In the genomic region with DNA sequence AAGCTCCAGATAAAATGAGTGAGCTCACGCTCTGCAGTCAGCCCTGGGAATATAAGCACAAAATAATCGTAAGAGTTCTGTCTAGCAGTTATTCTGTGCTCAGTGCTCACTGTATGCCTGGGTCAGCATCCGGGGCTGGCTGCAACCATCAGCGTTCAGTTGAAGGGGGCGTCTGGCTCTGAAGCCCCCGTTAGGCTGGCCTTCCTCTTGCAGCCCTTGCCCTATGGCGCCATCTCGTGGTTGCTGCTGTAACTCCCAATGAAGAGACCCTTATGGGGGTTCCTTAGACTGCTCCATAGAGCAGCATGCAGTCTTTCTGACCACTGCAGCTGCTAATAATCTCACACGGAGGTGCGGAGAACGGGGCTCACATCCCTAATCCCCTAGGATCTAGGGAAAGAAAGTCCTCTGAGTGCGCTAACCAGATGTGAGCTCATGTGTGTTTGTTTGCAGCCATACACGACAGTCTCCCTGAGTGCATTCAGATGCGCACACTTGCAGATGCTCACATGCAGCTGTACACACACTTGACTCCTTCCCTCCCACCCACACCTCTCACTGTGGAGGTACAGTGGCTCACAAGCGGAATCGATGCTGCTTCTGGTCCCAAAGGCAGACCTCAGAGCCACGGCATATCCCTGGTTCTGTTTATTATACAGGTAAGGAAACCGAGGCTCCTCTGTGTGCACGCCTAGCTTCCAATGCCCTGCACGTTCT, we compare ENCODE assay signal across 9 mouse cellular contexts. TPM values are rescaled to one million over a fixed set of nuclear protein-coding genes. Genes with fewer than 3 reads are reported as not detected.
DNase-seq lines count a peak whose midpoint lies in the region; ATAC-seq lines count a peak whose summit lies in the region.
"Had no signal": no experiment of that assay in that cellular context is flagged by ENCODE, and none has a peak within 500 bp of the region (broad histone marks: within the 10 kb centered on the region; RNA-seq: fewer than 3 reads in every experiment).

No protein-coding gene starts in this region.

- ATAC-seq in granulocyte monocyte progenitor cell, adult 5-6 weeks (replicated peaks; ENCODE audit: poor library complexity, severe bottlenecking): peak; percentile 81
- ATAC-seq in limb, embryonic 13.5 days (ENCODE audit: low FRiP score, low read depth): peak; percentile 60
- peak; percentile 90 for ATAC-seq in midbrain, embryonic 16.5 days

- H3K27ac ChIP-seq in limb, embryonic 13.5 days: no peak overlapping the region
- no peak overlapping the region for H3K27ac ChIP-seq in midbrain, embryonic 16.5 days (ENCODE audit: low read length)

- H3K27me3 ChIP-seq in limb, embryonic 13.5 days: peaks cover 11% of the 10 kb centered on the region; the same call in 1 of the 2 replicates
- H3K27me3 ChIP-seq in midbrain, embryonic 16.5 days (ENCODE audit: control insufficient read depth, insufficient read depth, low read depth, low read length): no peaks in the 10 kb centered on the region
- H3K27me3 ChIP-seq in splenic B cell, adult 2 months (ENCODE audit: control insufficient read depth, insufficient read depth, low read length, poor library complexity, severe bottlenecking): no peaks in the 10 kb centered on the region

- no peak overlapping the region for H3K4me3 ChIP-seq in limb, embryonic 13.5 days
- H3K4me3 ChIP-seq in midbrain, embryonic 16.5 days (ENCODE audit: low read depth, low read length): no peak overlapping the region
- H3K4me3 ChIP-seq: erythroblast, embryonic 14.5 days had no signal

- peak overlapping the region; percentile 42; the same call in 1 of the 2 replicates for H3K4me2 ChIP-seq in limb, embryonic 13.5 days (replicated peaks)
- H3K4me2 ChIP-seq in midbrain, embryonic 16.5 days (ENCODE audit: low read length): peak overlapping the region; percentile 47

- WGBS in limb, embryonic 13.5 days: 32% methylated on average over 20 of the region's 20 CpGs
- WGBS in midbrain, embryonic 16.5 days: 28% methylated on average over 20 of the region's 20 CpGs

- no peak overlapping the region for H3K9ac ChIP-seq in limb, embryonic 13.5 days
- H3K9ac ChIP-seq in midbrain, embryonic 16.5 days (ENCODE audit: low read depth, low read length): peak overlapping the region; percentile 35; the same call in 1 of the 2 replicates

- no peaks in the 10 kb centered on the region for H3K9me3 ChIP-seq in limb, embryonic 13.5 days
- no peaks in the 10 kb centered on the region for H3K9me3 ChIP-seq in midbrain, embryonic 16.5 days (replicated peaks; ENCODE audit: control insufficient read depth, low read length, poor library complexity, severe bottlenecking)

- peaks cover 25% of the 10 kb centered on the region for H3K36me3 ChIP-seq in limb, embryonic 13.5 days
- peaks cover 12% of the 10 kb centered on the region; the same call in 1 of the 2 replicates for H3K36me3 ChIP-seq in midbrain, embryonic 16.5 days (ENCODE audit: control insufficient read depth, insufficient read depth, low read length)
- H3K36me3 ChIP-seq in splenic B cell, adult 2 months (ENCODE audit: control insufficient read depth, insufficient read depth, low read length, poor library complexity, severe bottlenecking): peaks cover 13% of the 10 kb centered on the region; the same call in 1 of the 2 replicates

- H3K4me1 ChIP-seq in limb, embryonic 13.5 days: peaks cover 13% of the 10 kb centered on the region
- no peaks in the 10 kb centered on the region for H3K4me1 ChIP-seq in midbrain, embryonic 16.5 days (ENCODE audit: control insufficient read depth, insufficient read depth, low read length)

- DNase-seq in 3134 (ENCODE audit: extremely low read depth, insufficient read length, low spot score): peak; percentile 43
- peak; percentile 62 for DNase-seq in WW6 (ENCODE audit: low read depth, low spot score)
- DNase-seq in embryo, embryonic 11.5 days (ENCODE audit: low read depth, low spot score): peak; percentile 68
- peak; percentile 36 for DNase-seq in kidney, adult 9 months
- DNase-seq in splenic B cell, adult 2 months (ENCODE audit: low read depth, low spot score): peak; percentile 67

RNA-seq across cellular contexts. Expression of a gene that starts 39.7 kb away (rescaled TPM):
- 31.9 and 41.6 TPM in 2 replicates for total RNA-seq in granulocyte monocyte progenitor cell, adult 5-6 weeks (2014; fragmentation: Nextera tagmentation)
- 85.1 and 88.5 TPM in 2 replicates for total RNA-seq in granulocyte monocyte progenitor cell, adult 5-6 weeks (2017)
- polyA plus RNA-seq in limb, embryonic 13.5 days (2015; fragmentation: Nextera tagmentation; extraction: Ambion mirVana): 37.4 and 42.4 TPM in 2 replicates
- 23.1 and 23.5 TPM in 2 replicates for polyA plus RNA-seq in midbrain, embryonic 16.5 days (2015; fragmentation: Nextera tagmentation; extraction: Ambion mirVana)
